Mouse (Mus musculus) liver, adult 2 months (tissue): Measurements from ENCODE around the gene Aaed1. TPM values are rescaled to one million over a fixed set of nuclear protein-coding genes. Genes with fewer than 3 reads are reported as not detected.

ENCODE experiments used
- DNase-seq: peaks from one replicate; pipeline ENCODE4 v3.0.0-alpha.2; 2011; ENCODE audit warnings: low read depth, low spot score; ENCODE audit errors: extremely low read depth
- H3K27ac ChIP-seq: fragments of 200-500 bp; replicated peaks from 2 replicates; pipeline ENCODE4 v1.5.1; 2012; ENCODE audit warnings: low read depth, mild to moderate bottlenecking, control low read depth, inconsistent platforms, low read length; ENCODE audit not compliant: insufficient read depth
- H3K27me3 ChIP-seq: fragments of 200-500 bp; 2 replicates; pipeline ENCODE4 v1.6.1; 2012; ENCODE audit warnings: mild to moderate bottlenecking, moderate library complexity, low read length, inconsistent platforms; ENCODE audit not compliant: control insufficient read depth, insufficient read depth
- H3K36me3 ChIP-seq: fragments of 200-500 bp; 2 replicates; pipeline ENCODE4 v1.6.1; 2012; ENCODE audit warnings: low read length, inconsistent platforms; ENCODE audit not compliant: control insufficient read depth, insufficient read depth
- H3K4me1 ChIP-seq: fragments of 200-500 bp; 2 replicates; pipeline ENCODE4 v1.6.1; 2011; ENCODE audit warnings: low read length; ENCODE audit not compliant: control insufficient read depth, insufficient read depth
- H3K4me3 ChIP-seq: fragments of 200-500 bp; 2 replicates; pipeline ENCODE4 v1.5.1; 2011; ENCODE audit warnings: low read depth, mild to moderate bottlenecking, control low read depth, low read length, moderate library complexity; ENCODE audit not compliant: insufficient read depth
- H3K79me2 ChIP-seq: fragments of 200-500 bp; 2 replicates; pipeline ENCODE4 v1.6.1; 2012; ENCODE audit warnings: inconsistent platforms, mild to moderate bottlenecking, low read length, moderate library complexity; ENCODE audit not compliant: control insufficient read depth, insufficient read depth
- H3K9ac ChIP-seq: fragments of 200-500 bp; 2 replicates; pipeline ENCODE4 v1.6.1; 2012; ENCODE audit warnings: low read depth, mild to moderate bottlenecking, control low read depth, inconsistent platforms, low read length
- CTCF ChIP-seq: fragments of 200-500 bp; IDR thresholded peaks from 2 replicates; pipeline ENCODE4 v1.5.1; 2011; ENCODE audit warnings: low read depth, low read length, control low read depth
- POLR2A ChIP-seq: fragments of 200-500 bp; IDR thresholded peaks from 2 replicates; pipeline ENCODE4 v1.6.1; 2011; ENCODE audit warnings: low read length, control low read depth; ENCODE audit not compliant: insufficient read depth; ENCODE audit errors: extremely low read depth
- WGBS: fragments of 180-500 bp; shearing (Covaris S2); methylation state at CpG from one replicate; pipeline ENCODE4 v1.1.7; 2018; 5-methylcytosine and 5-hydroxymethylcytosine counted together
- polyA plus RNA-seq: library from polyadenylated mRNA; depleted of rRNA; stranded (reverse); fragments of >200 nt; gene quantifications from 2 replicates; pipeline ENCODE4 v1.2.3, GENCODE M21; 2012
- total RNA-seq: library from RNA; depleted of rRNA; stranded (reverse); fragments of >200 nt; gene quantifications from 2 replicates; pipeline ENCODE4 v1.2.3, GENCODE M21; 2014

Gene Aaed1
- total and polyA plus RNA-seq, 2 experiments = 20.8 to 83.4 TPM

DNA sequence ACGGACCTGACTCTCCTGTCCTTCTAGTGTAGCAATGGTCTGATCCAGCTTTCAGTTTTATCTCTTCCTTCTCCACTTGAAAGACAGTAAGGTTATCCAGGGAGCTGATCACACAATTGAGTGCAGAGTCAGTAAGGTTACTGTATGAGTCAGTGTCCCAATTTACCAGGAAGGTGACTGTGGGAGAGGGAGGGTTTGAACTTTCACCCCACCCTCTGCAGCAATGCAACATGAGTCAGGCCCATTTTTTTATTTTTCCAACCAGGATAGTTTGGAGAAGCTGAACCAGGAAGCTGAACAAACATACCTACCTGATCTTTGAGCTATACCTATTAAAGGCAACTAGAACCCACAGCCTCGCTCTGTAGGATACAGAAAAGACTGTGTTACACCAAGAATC lies 37.0 kb upstream of the Aaed1 start:
- peaks cover 8% of the 10 kb centered on the region for H3K4me1 ChIP-seq
- TF ChIP-seq POLR2A (no peak), CTCF (no peak)
- H3K27ac ChIP-seq = no peak overlapping the region; the same call in 1 of the 2 replicates
- WGBS = 38% methylated on average over 2 of the region's 2 CpGs
- no peaks in the 10 kb centered on the region for H3K36me3 ChIP-seq
- no peaks in the 10 kb centered on the region for H3K79me2 ChIP-seq
- H3K9ac ChIP-seq = no peak overlapping the region
- peak; percentile 87 for DNase-seq
- H3K4me3 ChIP-seq = no peak overlapping the region
- H3K27me3 ChIP-seq = no peaks in the 10 kb centered on the region

DNA sequence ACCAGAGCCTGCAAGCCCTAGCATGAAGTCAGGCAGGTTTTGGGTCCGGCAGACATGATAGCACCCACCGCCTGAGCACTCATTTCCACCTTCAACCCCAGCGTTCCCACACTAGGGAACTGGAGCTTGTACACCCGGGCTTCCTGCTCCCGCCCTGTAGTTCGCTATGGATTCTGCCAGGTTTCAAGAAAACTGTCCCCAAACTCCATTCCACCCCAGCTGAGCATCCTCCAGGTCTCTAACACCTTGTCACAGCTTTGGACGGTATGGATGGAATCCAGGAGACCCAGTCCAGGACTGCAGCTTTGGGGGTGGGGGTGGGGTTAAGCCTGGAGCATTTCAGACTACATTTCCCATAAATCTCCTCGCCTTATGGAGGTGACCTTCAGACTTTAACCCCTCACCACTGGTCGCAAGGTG lies 31.6 kb upstream of the Aaed1 start:
- 0% methylated on average over 9 of the region's 9 CpGs for WGBS
- Histone ChIP-seq H3K36me3 (no peaks in the 10 kb centered on the region), H3K27ac (peak overlapping the region; percentile 92), H3K27me3 (no peaks in the 10 kb centered on the region), H3K79me2 (no peaks in the 10 kb centered on the region), H3K9ac (peak overlapping the region; percentile 80), H3K4me1 (peaks cover 4% of the 10 kb centered on the region), H3K4me3 (peak overlapping the region; percentile 70)
- peak; percentile 80 for DNase-seq
- TF ChIP-seq POLR2A = no peak
- no peak for TF ChIP-seq CTCF

DNA sequence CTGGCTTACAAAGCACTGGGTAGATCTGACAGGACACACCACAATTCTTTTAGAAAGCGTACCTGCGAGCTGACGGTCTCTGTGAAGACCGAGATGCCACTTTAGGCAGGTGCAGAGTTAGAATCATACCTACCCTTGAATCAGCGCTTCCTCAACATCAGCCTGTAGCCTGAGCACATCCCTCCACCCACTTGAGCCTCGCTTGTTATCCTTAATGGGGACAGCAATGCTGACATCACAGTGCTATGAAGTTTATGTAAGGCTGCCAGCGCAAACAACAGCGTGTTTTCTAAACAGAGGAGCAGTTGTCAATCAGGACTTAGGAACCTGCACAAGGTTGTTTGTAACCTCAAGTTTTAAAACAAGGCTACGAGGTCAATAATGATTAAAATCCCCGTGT lies 31.1 kb upstream of the Aaed1 start:
- 16% methylated on average over 10 of the region's 10 CpGs for WGBS
- no peaks in the 10 kb centered on the region for H3K36me3 ChIP-seq
- DNase-seq = peak; percentile 67
- H3K79me2 ChIP-seq = no peaks in the 10 kb centered on the region
- TF ChIP-seq CTCF (no peak), POLR2A (no peak)
- H3K9ac ChIP-seq = peak overlapping the region; percentile 80
- no peaks in the 10 kb centered on the region for H3K27me3 ChIP-seq
- H3K4me1 ChIP-seq = peaks cover 1% of the 10 kb centered on the region; the same call in 1 of the 2 replicates
- peak overlapping the region; percentile 92 for H3K27ac ChIP-seq
- H3K4me3 ChIP-seq = peak overlapping the region; percentile 70

DNA sequence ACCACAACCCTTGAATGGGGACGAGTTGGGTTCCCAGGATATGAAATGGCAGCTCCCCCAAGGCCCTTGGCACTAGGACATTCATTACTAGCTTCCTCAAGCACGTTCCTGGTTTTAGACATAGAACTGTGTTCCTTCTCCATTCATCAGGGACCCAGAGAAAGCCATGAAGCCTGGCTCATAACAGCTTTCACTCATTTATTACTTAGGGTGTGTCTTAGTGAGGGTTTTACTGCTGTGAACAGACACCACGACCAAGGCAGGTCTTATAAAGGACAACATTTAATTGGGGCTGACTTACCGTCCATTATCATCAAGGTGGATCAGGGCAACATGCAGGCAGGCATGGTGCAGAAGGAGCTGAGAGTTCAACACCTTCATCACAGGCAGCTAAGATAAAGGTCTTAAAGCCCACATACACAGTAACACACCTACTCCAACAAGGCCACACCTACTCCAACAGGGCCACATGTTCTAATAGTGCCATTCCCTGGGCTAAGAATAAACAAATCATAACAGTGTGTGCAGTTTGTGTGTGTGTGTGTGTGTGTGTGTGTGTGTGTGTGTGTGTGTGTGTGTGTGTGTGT lies 23.1 kb upstream of the Aaed1 start:
- no peaks in the 10 kb centered on the region for H3K4me1 ChIP-seq
- no peak overlapping the region for H3K9ac ChIP-seq
- no peak for DNase-seq
- H3K27me3 ChIP-seq = no peaks in the 10 kb centered on the region
- H3K79me2 ChIP-seq = no peaks in the 10 kb centered on the region
- no peak for TF ChIP-seq POLR2A
- TF ChIP-seq CTCF = no peak
- no peaks in the 10 kb centered on the region for H3K36me3 ChIP-seq
- H3K27ac ChIP-seq = no peak overlapping the region
- WGBS = 66% methylated on average over 4 of the region's 4 CpGs
- no peak overlapping the region for H3K4me3 ChIP-seq

DNA sequence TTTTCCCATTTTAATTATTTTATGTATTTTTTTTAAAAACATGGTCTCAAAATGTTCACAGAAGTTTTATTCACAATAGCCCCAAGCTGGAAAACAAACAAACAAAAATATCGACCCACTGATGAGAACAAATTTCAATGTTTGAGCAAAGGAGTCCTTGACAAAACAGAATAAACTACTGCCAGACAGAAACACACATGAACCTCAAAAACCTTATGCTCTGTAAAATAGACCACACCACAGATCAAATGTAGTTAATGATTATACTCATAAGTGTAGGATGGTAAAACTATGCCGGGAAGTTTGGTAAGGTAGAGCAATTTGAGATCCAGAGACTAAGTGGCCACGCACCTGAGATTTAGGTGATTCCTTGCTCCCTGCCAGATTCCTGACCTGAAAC lies 20.6 kb upstream of the Aaed1 start:
- peak; percentile 71 for DNase-seq
- Histone ChIP-seq H3K27ac (0 out of 2 replicates have a peak overlapping the region, but pooled peaks have one; percentile 2), H3K36me3 (no peaks in the 10 kb centered on the region), H3K4me1 (no peaks in the 10 kb centered on the region), H3K27me3 (no peaks in the 10 kb centered on the region), H3K4me3 (no peak overlapping the region), H3K79me2 (no peaks in the 10 kb centered on the region), H3K9ac (no peak overlapping the region)
- no peak for TF ChIP-seq CTCF
- no peak for TF ChIP-seq POLR2A
- WGBS = 26% methylated on average over 3 of the region's 3 CpGs

DNA sequence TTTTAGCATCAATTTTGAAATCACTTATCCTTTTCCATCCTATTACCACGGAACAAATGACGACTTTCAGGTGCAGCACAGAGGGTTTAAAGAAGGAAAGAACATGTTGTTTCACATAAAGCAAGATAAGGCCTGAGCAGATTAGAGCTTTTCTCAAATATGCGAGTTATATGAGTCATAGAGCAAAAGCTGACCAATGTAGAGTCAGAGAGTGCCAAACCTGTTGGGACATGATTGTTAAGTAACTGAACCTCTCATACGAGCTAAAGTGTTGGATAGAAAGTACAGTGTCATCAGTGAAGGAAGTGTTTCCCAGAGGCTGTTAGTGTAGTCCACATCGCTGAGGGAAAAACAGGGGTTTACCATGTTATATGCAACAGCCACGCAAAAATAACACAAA lies 19.8 kb upstream of the Aaed1 start:
- H3K9ac ChIP-seq = no peak overlapping the region
- no peaks in the 10 kb centered on the region for H3K27me3 ChIP-seq
- no peak overlapping the region for H3K27ac ChIP-seq
- no peaks in the 10 kb centered on the region for H3K79me2 ChIP-seq
- WGBS = 64% methylated on average over 6 of the region's 6 CpGs
- no peaks in the 10 kb centered on the region for H3K36me3 ChIP-seq
- DNase-seq = no peak
- H3K4me1 ChIP-seq = no peaks in the 10 kb centered on the region
- H3K4me3 ChIP-seq = no peak overlapping the region
- TF ChIP-seq POLR2A (no peak), CTCF (no peak)
